20 mouse cellular contexts compared by ENCODE assay signal in genomic region chr7:73355229-73355628, GRCm38 (mm10). TPM values are rescaled to one million over a fixed set of nuclear protein-coding genes. Genes with fewer than 3 reads are reported as not detected.
DNase-seq lines count a peak whose midpoint lies in the region; ATAC-seq and TF ChIP-seq lines count a peak whose summit lies in the region.
"Had no signal": no experiment of that assay in that cellular context is flagged by ENCODE, and none has a peak within 500 bp of the region (broad histone marks: within the 10 kb centered on the region; RNA-seq: fewer than 3 reads in every experiment).

No protein-coding gene starts in this region.

- peaks cover 50% of the 10 kb centered on the region for H3K4me1 ChIP-seq in forebrain, embryonic 13.5 days
- H3K4me1 ChIP-seq in forebrain, postnatal 0 days (ENCODE audit: insufficient read depth) = no peaks in the 10 kb centered on the region
- 0 out of 2 replicates have a peak, but pooled peaks cover 3% of the 10 kb centered on the region for H3K4me1 ChIP-seq in midbrain, embryonic 14.5 days (ENCODE audit: control insufficient read depth, insufficient read depth, low read length)
- H3K4me1 ChIP-seq in midbrain, embryonic 11.5 days (ENCODE audit: control insufficient read depth, insufficient read depth, low read length) = peaks cover 7% of the 10 kb centered on the region
- peaks cover 21% of the 10 kb centered on the region for H3K4me1 ChIP-seq in forebrain, embryonic 14.5 days (ENCODE audit: control insufficient read depth, insufficient read depth, low read length)
- H3K4me1 ChIP-seq: embryonic facial prominence, embryonic 15.5 days; heart, embryonic 10.5 days; intestine, embryonic 15.5 days had no signal

- H3K36me3 ChIP-seq in forebrain, embryonic 13.5 days (ENCODE audit: poor library complexity, severe bottlenecking) = no peaks in the 10 kb centered on the region
- no peaks in the 10 kb centered on the region for H3K36me3 ChIP-seq in forebrain, postnatal 0 days (ENCODE audit: insufficient read depth)
- no peaks in the 10 kb centered on the region for H3K36me3 ChIP-seq in midbrain, embryonic 14.5 days (ENCODE audit: control insufficient read depth, insufficient read depth, low read length)
- no peaks in the 10 kb centered on the region for H3K36me3 ChIP-seq in midbrain, embryonic 11.5 days (ENCODE audit: control insufficient read depth, insufficient read depth, low read length)
- H3K36me3 ChIP-seq in forebrain, embryonic 14.5 days (ENCODE audit: control insufficient read depth, insufficient read depth, low read length) = no peaks in the 10 kb centered on the region
- H3K36me3 ChIP-seq: embryonic facial prominence, embryonic 15.5 days; heart, embryonic 10.5 days; intestine, embryonic 15.5 days had no signal

- H3K9ac ChIP-seq in forebrain, embryonic 13.5 days = no peak overlapping the region
- no peak overlapping the region for H3K9ac ChIP-seq in forebrain, postnatal 0 days
- no peak overlapping the region for H3K9ac ChIP-seq in midbrain, embryonic 14.5 days (replicated peaks; ENCODE audit: low read length)
- no peak overlapping the region for H3K9ac ChIP-seq in midbrain, embryonic 11.5 days (ENCODE audit: low read length)
- H3K9ac ChIP-seq in forebrain, embryonic 14.5 days (ENCODE audit: low read length) = no peak overlapping the region
- H3K9ac ChIP-seq: embryonic facial prominence, embryonic 15.5 days; hindbrain, embryonic 14.5 days; intestine, embryonic 15.5 days had no signal

- no peak overlapping the region for H3K4me3 ChIP-seq in forebrain, embryonic 13.5 days
- no peak overlapping the region for H3K4me3 ChIP-seq in forebrain, postnatal 0 days (ENCODE audit: low read depth, low read length)
- H3K4me3 ChIP-seq in midbrain, embryonic 14.5 days (replicated peaks; ENCODE audit: low read depth, low read length) = no peak overlapping the region
- H3K4me3 ChIP-seq in midbrain, embryonic 11.5 days (ENCODE audit: low read depth, low read length) = no peak overlapping the region
- no peak overlapping the region for H3K4me3 ChIP-seq in forebrain, embryonic 14.5 days (ENCODE audit: low read depth, low read length)
- H3K4me3 ChIP-seq: embryonic facial prominence, embryonic 15.5 days; erythroblast, embryonic 14.5 days; heart, embryonic 10.5 days; intestine, embryonic 15.5 days had no signal

- TF ChIP-seq CTCF in forebrain, postnatal 0 days (IDR thresholded peaks at IDR 0.05; ENCODE audit: low read depth) = no peak

- no peaks in the 10 kb centered on the region for H3K9me3 ChIP-seq in forebrain, embryonic 13.5 days (replicated peaks)
- H3K9me3 ChIP-seq in forebrain, postnatal 0 days (ENCODE audit: low read length) = no peaks in the 10 kb centered on the region
- H3K9me3 ChIP-seq in midbrain, embryonic 14.5 days (ENCODE audit: control insufficient read depth, low read length) = no peaks in the 10 kb centered on the region
- no peaks in the 10 kb centered on the region for H3K9me3 ChIP-seq in midbrain, embryonic 11.5 days (ENCODE audit: control insufficient read depth, low read length)
- 0 out of 2 replicates have a peak, but pooled peaks cover 2% of the 10 kb centered on the region for H3K9me3 ChIP-seq in forebrain, embryonic 14.5 days (replicated peaks; ENCODE audit: control insufficient read depth, low read length)
- H3K9me3 ChIP-seq: embryonic facial prominence, embryonic 15.5 days; heart, embryonic 10.5 days; intestine, embryonic 15.5 days had no signal

- WGBS in forebrain, embryonic 13.5 days = 38% methylated on average over 9 of the region's 9 CpGs
- WGBS in forebrain, postnatal 0 days = 26% methylated on average over 9 of the region's 9 CpGs
- WGBS in midbrain, embryonic 14.5 days = 49% methylated on average over 9 of the region's 9 CpGs
- WGBS in midbrain, embryonic 11.5 days = 87% methylated on average over 9 of the region's 9 CpGs
- WGBS in forebrain, embryonic 14.5 days = 17% methylated on average over 9 of the region's 9 CpGs

- H3K4me2 ChIP-seq in forebrain, embryonic 13.5 days = no peak overlapping the region
- no peak overlapping the region for H3K4me2 ChIP-seq in forebrain, postnatal 0 days (ENCODE audit: low read depth)
- no peak overlapping the region for H3K4me2 ChIP-seq in midbrain, embryonic 14.5 days (ENCODE audit: low read length)
- no peak overlapping the region for H3K4me2 ChIP-seq in midbrain, embryonic 11.5 days
- H3K4me2 ChIP-seq in forebrain, embryonic 14.5 days (ENCODE audit: low read length) = no peak overlapping the region
- H3K4me2 ChIP-seq: embryonic facial prominence, embryonic 15.5 days; hindbrain, embryonic 14.5 days; intestine, embryonic 15.5 days had no signal

- no peak for ATAC-seq in forebrain, embryonic 13.5 days
- ATAC-seq in forebrain, postnatal 0 days = no peak
- no peak for ATAC-seq in midbrain, embryonic 14.5 days (ENCODE audit: low FRiP score, low TSS enrichment)
- no peak for ATAC-seq in midbrain, embryonic 11.5 days (ENCODE audit: low FRiP score)
- ATAC-seq in forebrain, embryonic 14.5 days = peak; percentile 40; the same call in 1 of the 2 replicates
- ATAC-seq: intestine, embryonic 15.5 days had no signal

- H3K27me3 ChIP-seq in forebrain, embryonic 13.5 days = no peaks in the 10 kb centered on the region
- H3K27me3 ChIP-seq in forebrain, postnatal 0 days (ENCODE audit: insufficient read depth, low read length) = no peaks in the 10 kb centered on the region
- H3K27me3 ChIP-seq in midbrain, embryonic 14.5 days (ENCODE audit: control insufficient read depth, insufficient read depth, low read length) = no peaks in the 10 kb centered on the region
- no peaks in the 10 kb centered on the region for H3K27me3 ChIP-seq in midbrain, embryonic 11.5 days (ENCODE audit: control insufficient read depth, insufficient read depth, low read length)
- H3K27me3 ChIP-seq in forebrain, embryonic 14.5 days (replicated peaks; ENCODE audit: control insufficient read depth, insufficient read depth, low read length) = no peaks in the 10 kb centered on the region
- H3K27me3 ChIP-seq: embryonic facial prominence, embryonic 15.5 days; intestine, embryonic 15.5 days had no signal

- no peak for DNase-seq in forebrain, postnatal 0 days
- DNase-seq in midbrain, embryonic 14.5 days = no peak
- DNase-seq in midbrain, embryonic 11.5 days (ENCODE audit: low spot score, missing footprints) = no peak
- DNase-seq in forebrain, embryonic 14.5 days (ENCODE audit: low spot score) = peak; percentile 59
- DNase-seq in layer of hippocampus, postnatal 10 days (ENCODE audit: low spot score in 2 of 2) = no peak
- DNase-seq: adrenal gland, adult 2 months; adrenal gland, postnatal 25 days; cerebellum, adult 2 months; cerebellum, postnatal 10 days; embryo, embryonic 11 days; heart, adult 18-20 months; heart, postnatal 10 days; heart, postnatal 4 days had no signal

- peak overlapping the region; percentile 7 for H3K27ac ChIP-seq in forebrain, embryonic 13.5 days
- H3K27ac ChIP-seq in forebrain, postnatal 0 days (ENCODE audit: low read depth, low read length) = no peak overlapping the region
- H3K27ac ChIP-seq in midbrain, embryonic 14.5 days (replicated peaks; ENCODE audit: low read depth, low read length) = 0 out of 2 replicates have a peak overlapping the region, but pooled peaks have one; percentile 28
- H3K27ac ChIP-seq in midbrain, embryonic 11.5 days (ENCODE audit: low read depth, low read length) = no peak overlapping the region
- no peak overlapping the region; the same call in 1 of the 2 replicates for H3K27ac ChIP-seq in forebrain, embryonic 14.5 days (ENCODE audit: low read depth, low read length)
- H3K27ac ChIP-seq: embryonic facial prominence, embryonic 15.5 days; heart, embryonic 10.5 days; hindbrain, embryonic 14.5 days; intestine, embryonic 15.5 days had no signal

RNA-seq across cellular contexts. Expression of gene Rgma, which starts 20.1 kb away (rescaled TPM):
- polyA plus RNA-seq in forebrain, embryonic 13.5 days (2015; fragmentation: Nextera tagmentation; extraction: Ambion mirVana) = 24.7 and 27.6 TPM in 2 replicates
- total RNA-seq in forebrain, postnatal 0 days (2014; rRNA removed) = 72.2 and 96.4 TPM in 2 replicates
- polyA plus RNA-seq in forebrain, postnatal 0 days (2015; fragmentation: Nextera tagmentation; extraction: Ambion mirVana) = 34.1 and 39.9 TPM in 2 replicates
- 46.4 and 59.4 TPM in 2 replicates for polyA plus RNA-seq in midbrain, embryonic 14.5 days (2014; fragmentation: Nextera tagmentation; extraction: Ambion mirVana)
- polyA plus RNA-seq in midbrain, embryonic 11.5 days (2014; fragmentation: Nextera tagmentation; extraction: Ambion mirVana) = 43.9 and 47.5 TPM in 2 replicates
- 20.6 and 23.6 TPM in 2 replicates for polyA plus RNA-seq in forebrain, embryonic 14.5 days (2014; fragmentation: Nextera tagmentation; extraction: Ambion mirVana)
- total RNA-seq in layer of hippocampus, postnatal 10 days (2021) = 100 to 1,000 TPM; 111 to 128 TPM
- total RNA-seq: common myeloid progenitor, adult 5-6 weeks had no signal
- polyA plus RNA-seq: erythroblast, embryonic 14.5 days had no signal

Comparison
In these comparisons a context has a peak if more than half of its experiments do, and no peak if none do; other contexts are left out.
1. H3K27ac ChIP-seq: peak in forebrain, embryonic 13.5 days (single experiment) and midbrain, embryonic 14.5 days (single experiment); none in forebrain, postnatal 0 days (single experiment), midbrain, embryonic 11.5 days (single experiment) and forebrain, embryonic 14.5 days (single experiment).